Mouse (Mus musculus) CH12.LX (cell line): ENCODE measurements around the gene Cep44. TPM values are rescaled to one million over a fixed set of nuclear protein-coding genes. Genes with fewer than 3 reads are reported as not detected.

ENCODE experiments used
- DNase-seq: peaks from one replicate; pipeline ENCODE4 v3.0.0-alpha.2; 2013; ENCODE audit errors: extremely low read depth
- H3K27ac ChIP-seq: 2 replicates; pipeline ENCODE4 v1.5.1; 2012; ENCODE audit warnings: low read depth, mild to moderate bottlenecking, control low read depth, moderate library complexity; ENCODE audit not compliant: insufficient read depth
- H3K27me3 ChIP-seq: replicated peaks from 2 replicates; pipeline ENCODE3; 2012; ENCODE audit warnings: inconsistent platforms
- H3K36me3 ChIP-seq, 2 experiments: replicated peaks in 1 of 2; 2 replicates each; pipeline versions ENCODE3 to v1.6.1; 2012; ENCODE audit warnings: inconsistent platforms in 1 of 2, low read length in 1 of 2, mild to moderate bottlenecking in 1 of 2, mixed read lengths in 1 of 2, moderate library complexity in 1 of 2; ENCODE audit not compliant: control insufficient read depth in 1 of 2, insufficient read depth in 1 of 2
- H3K4me1 ChIP-seq, 2 experiments: 2 replicates each; pipeline ENCODE4 v1.6.1; 2012; ENCODE audit warnings: inconsistent platforms in 1 of 2, moderate library complexity in 1 of 2; ENCODE audit not compliant: insufficient read depth in 2 of 2, control insufficient read depth in 1 of 2
- H3K4me2 ChIP-seq: 2 replicates; pipeline ENCODE4 v1.6.1; 2012; ENCODE audit warnings: low read depth, mild to moderate bottlenecking, control low read depth; ENCODE audit not compliant: poor library complexity, insufficient read depth, severe bottlenecking
- H3K4me3 ChIP-seq, 3 experiments: fragments of 150-350 bp in 1 of 3; sonication (generic) in 1 of 3; replicated peaks in 1 of 3; 2 replicates each; pipeline versions ENCODE3 to v1.5.1; 2011 to 2012; ENCODE audit warnings: low read depth in 2 of 3, low read length in 2 of 3, mild to moderate bottlenecking in 2 of 3, moderate library complexity in 2 of 3, control low read depth in 1 of 3, improper control_type of control experiment in 1 of 3, inconsistent platforms in 1 of 3, mixed read lengths in 1 of 3; ENCODE audit not compliant: poor library complexity in 1 of 3
- H3K79me2 ChIP-seq: replicated peaks from 2 replicates; pipeline ENCODE4 v1.6.1; 2012; ENCODE audit warnings: mild to moderate bottlenecking, moderate library complexity; ENCODE audit not compliant: control insufficient read depth, poor library complexity, insufficient read depth, severe bottlenecking; ENCODE audit errors: extremely low read depth
- H3K9ac ChIP-seq: 2 replicates; pipeline ENCODE4 v1.6.1; 2012; ENCODE audit warnings: low read depth, mild to moderate bottlenecking, control low read depth, moderate library complexity; ENCODE audit not compliant: insufficient read depth
- H3K9me3 ChIP-seq: replicated peaks from 2 replicates; pipeline ENCODE3; 2012; ENCODE audit warnings: low read length, inconsistent platforms, mixed read lengths
- BHLHE40 ChIP-seq: IDR thresholded peaks from 2 replicates; pipeline ENCODE4 v1.6.1; 2011; ENCODE audit warnings: mild to moderate bottlenecking, low read depth, low read length, improper control_type of control experiment
- E2F4 ChIP-seq: IDR thresholded peaks from 2 replicates; pipeline ENCODE4 v1.6.1; 2011; ENCODE audit warnings: low read depth, low read length, improper control_type of control experiment; ENCODE audit not compliant: insufficient replicate concordance
- EP300 ChIP-seq: IDR thresholded peaks from 2 replicates; pipeline ENCODE4 v1.6.1; 2011; ENCODE audit warnings: low read length, improper control_type of control experiment
- ETS1 ChIP-seq: conservative IDR thresholded peaks from 2 replicates; pipeline ENCODE4 v1.6.1; 2012; ENCODE audit warnings: low read depth, mild to moderate bottlenecking, inconsistent platforms, low read length, improper control_type of control experiment, moderate library complexity
- GABPA ChIP-seq: IDR thresholded peaks from 2 replicates; pipeline ENCODE4 v1.6.1; 2012; ENCODE audit warnings: low read depth, low read length, improper control_type of control experiment, inconsistent platforms; ENCODE audit not compliant: insufficient replicate concordance
- HCFC1 ChIP-seq: IDR thresholded peaks from 2 replicates; pipeline ENCODE4 v1.6.1; 2012; ENCODE audit warnings: low read depth, mild to moderate bottlenecking, inconsistent platforms, low read length, improper control_type of control experiment
- JUN ChIP-seq: IDR thresholded peaks from 2 replicates; pipeline ENCODE4 v1.6.1; 2011; ENCODE audit warnings: low read depth, mild to moderate bottlenecking, low read length, improper control_type of control experiment, moderate library complexity; ENCODE audit not compliant: insufficient read depth
- KAT2A ChIP-seq: IDR thresholded peaks from 2 replicates; pipeline ENCODE4 v1.6.1; 2012; ENCODE audit warnings: low read length, improper control_type of control experiment, inconsistent platforms; ENCODE audit not compliant: insufficient replicate concordance
- MAX ChIP-seq: IDR thresholded peaks from 2 replicates; pipeline ENCODE4 v1.6.1; 2011; ENCODE audit warnings: low read length, improper control_type of control experiment
- MXI1 ChIP-seq: IDR thresholded peaks from 2 replicates; pipeline ENCODE4 v1.6.1; 2011; ENCODE audit warnings: mild to moderate bottlenecking, low read depth, low read length, improper control_type of control experiment
- NELFE ChIP-seq: IDR thresholded peaks from 2 replicates; pipeline ENCODE4 v1.6.1; 2011; ENCODE audit warnings: low read depth, low read length, improper control_type of control experiment
- NRF1 ChIP-seq: IDR thresholded peaks from 2 replicates; pipeline ENCODE4 v1.6.1; 2014; ENCODE audit warnings: low read depth, mild to moderate bottlenecking, inconsistent platforms, low read length, improper control_type of control experiment, moderate library complexity
- POLR2AphosphoS2 ChIP-seq: IDR thresholded peaks from 2 replicates; pipeline ENCODE4 v1.6.1; 2011; ENCODE audit warnings: low read depth, low read length, improper control_type of control experiment
- RAD21 ChIP-seq: IDR thresholded peaks from 2 replicates; pipeline ENCODE4 v1.6.1; 2011; ENCODE audit warnings: low read depth, mild to moderate bottlenecking, low read length, improper control_type of control experiment, moderate library complexity
- RCOR1 ChIP-seq: conservative IDR thresholded peaks from 2 replicates; pipeline ENCODE4 v1.6.1; 2012; ENCODE audit warnings: low read depth, mild to moderate bottlenecking, inconsistent platforms, low read length, improper control_type of control experiment
- USF1 ChIP-seq: IDR thresholded peaks from 2 replicates; pipeline ENCODE4 v1.6.1; 2014; ENCODE audit warnings: low read depth, mild to moderate bottlenecking, inconsistent platforms, low read length, improper control_type of control experiment
- USF2 ChIP-seq: conservative IDR thresholded peaks from 2 replicates; pipeline ENCODE4 v1.6.1; 2011; ENCODE audit warnings: low read depth, low read length, improper control_type of control experiment
- ZNF384 ChIP-seq: IDR thresholded peaks from 2 replicates; pipeline ENCODE4 v1.6.1; 2012; ENCODE audit warnings: low read depth, low read length, improper control_type of control experiment, inconsistent platforms
- dilution Hi-C: fragments of 300-500 bp; cut with MboI; formaldehyde crosslinking; loops from 2 replicates; pipeline ENCODE4 v1.14.3; 2020; ENCODE audit warnings: low sequenced_read_pairs; ENCODE audit not compliant: extremely low pct_unique_long_range_greater_than_20kb, extremely low pct_ligation_motif_present
- in situ Hi-C: fragments of 300-500 bp; cut with MboI; formaldehyde crosslinking; loops from 3 replicates; pipeline ENCODE4 v1.14.3; 2019; ENCODE audit warnings: low sequenced_read_pairs, low pct_ligation_motif_present, low pct_unique_long_range_greater_than_20kb, mixed read lengths
- polyA plus RNA-seq: library from polyadenylated mRNA; unstranded; fragments of >175 nt; gene quantifications from 2 replicates; pipeline ENCODE4 v1.2.1, GENCODE M21; 2012; ENCODE audit warnings: low read depth; ENCODE audit not compliant: insufficient read length
- total RNA-seq, 2 experiments: library from RNA; depleted of rRNA; stranded (reverse); fragments of 300-350 nt in 1 of 2; fragments of >200 nt in 1 of 2; gene quantifications; 2 replicates each; pipeline ENCODE4 v1.2.3; 2012 to 2014

Cep44 gene
- total and polyA plus RNA-seq, 3 experiments, result 23.2 to 54.7 (median 28.5) TPM

- Histone ChIP-seq H3K9me3 (no peaks in the 10 kb centered on the region), H3K4me1 (no peaks in the 10 kb centered on the region), H3K4me2 (no peak overlapping the region), H3K36me3 (peaks cover 0 to 20% of the 10 kb centered on the region in 2 experiments), H3K79me2 (no peaks in the 10 kb centered on the region), H3K27ac (no peak overlapping the region), H3K27me3 (no peaks in the 10 kb centered on the region), H3K9ac (no peak overlapping the region), H3K4me3 (no peak overlapping the region)
- in situ Hi-C loops, result no loop called here
- DNase-seq, result no peak
- no peak for TF ChIP-seq USF2
- dilution Hi-C loops, result no loop called here
Measured at GRCm38 (mm10) chr8:56591502-56591901, 40.7 kb upstream of the Cep44 start.

- Histone ChIP-seq H3K4me2 (no peak overlapping the region), H3K4me3 (no peak overlapping the region), H3K79me2 (no peaks in the 10 kb centered on the region), H3K27me3 (no peaks in the 10 kb centered on the region), H3K36me3 (peaks cover 0 to 20% of the 10 kb centered on the region in 2 experiments), H3K9me3 (no peaks in the 10 kb centered on the region), H3K4me1 (no peaks in the 10 kb centered on the region), H3K9ac (no peak overlapping the region), H3K27ac (no peak overlapping the region)
- no peak for TF ChIP-seq RAD21
- TF ChIP-seq EP300, result no peak
- no peak for TF ChIP-seq ETS1
- no peak for TF ChIP-seq NRF1
- TF ChIP-seq MXI1, result no peak
- no peak for TF ChIP-seq HCFC1
- no peak for TF ChIP-seq JUN
- no peak for TF ChIP-seq BHLHE40
- TF ChIP-seq MAX, result no peak
- TF ChIP-seq POLR2AphosphoS2, result no peak
- no peak for TF ChIP-seq USF1
- no peak for TF ChIP-seq NELFE
- no peak for TF ChIP-seq ZNF384
- TF ChIP-seq KAT2A, result no peak
- TF ChIP-seq RCOR1, result no peak
- no peak for TF ChIP-seq E2F4
- TF ChIP-seq GABPA, result no peak
- DNase-seq, result no peak
- dilution Hi-C loops, result no loop called here
- in situ Hi-C loops, result no loop called here
Measured at GRCm38 (mm10) chr8:56591084-56591483, 40.2 kb upstream of the Cep44 start.
